Mouse (Mus musculus) forebrain, postnatal 0 days (tissue): Measurements from ENCODE around the gene Wdr27. TPM values are rescaled to one million over a fixed set of nuclear protein-coding genes. Genes with fewer than 3 reads are reported as not detected.

Experiments used
- ATAC-seq: fragments of 200-750 bp; cut with Nextera tagmentation; 2 replicates; pipeline ENCODE4 v1.8.0; 2017; ENCODE audit warnings: mild to moderate bottlenecking, moderate library complexity
- DNase-seq: peaks from one replicate; pipeline ENCODE4 v3.0.0-alpha.2; 2015
- H3K27ac ChIP-seq: fragments of 300-500 bp; sonication (generic); 2 replicates; pipeline ENCODE4 v1.5.1; 2014; ENCODE audit warnings: low read depth, mild to moderate bottlenecking, antibody characterized with exemption, low read length, moderate library complexity, mixed read lengths
- H3K27me3 ChIP-seq: fragments of 300-500 bp; sonication (generic); 2 replicates; pipeline ENCODE4 v1.6.1; 2014; ENCODE audit warnings: mild to moderate bottlenecking, low read length, mixed read lengths; ENCODE audit not compliant: insufficient read depth
- H3K36me3 ChIP-seq: fragments of 300-500 bp; sonication (generic); 2 replicates; pipeline ENCODE4 v1.6.1; 2014; ENCODE audit warnings: mild to moderate bottlenecking, moderate library complexity; ENCODE audit not compliant: insufficient read depth
- H3K4me1 ChIP-seq: fragments of 300-500 bp; sonication (generic); 2 replicates; pipeline ENCODE4 v1.6.1; 2014; ENCODE audit warnings: antibody characterized with exemption; ENCODE audit not compliant: insufficient read depth
- H3K4me2 ChIP-seq: fragments of 300-500 bp; sonication (generic); 2 replicates; pipeline ENCODE4 v1.6.1; 2014; ENCODE audit warnings: low read depth, mild to moderate bottlenecking, moderate library complexity
- H3K4me3 ChIP-seq: fragments of 300-500 bp; sonication (generic); 2 replicates; pipeline ENCODE4 v1.5.1; 2014; ENCODE audit warnings: low read depth, low read length, mixed read lengths
- H3K9ac ChIP-seq: fragments of 300-500 bp; sonication (generic); 2 replicates; pipeline ENCODE4 v1.6.1; 2014; ENCODE audit warnings: mild to moderate bottlenecking
- H3K9me3 ChIP-seq: fragments of 300-500 bp; sonication (generic); 2 replicates; pipeline ENCODE4 v1.6.1; 2016; ENCODE audit warnings: low read length
- CTCF ChIP-seq: sonication (generic); IDR thresholded peaks from 2 replicates; pipeline ENCODE4 v1.5.1; 2016; ENCODE audit warnings: antibody characterized with exemption, control low read depth, low read depth
- WGBS: fragments of 180-500 bp; shearing (Covaris S2); extraction: QIAGEN DNeasy Blood & Tissue Kit; methylation state at CpG from one replicate; pipeline ENCODE4 v1.1.7; 2014; 5-methylcytosine and 5-hydroxymethylcytosine counted together
- polyA plus RNA-seq: library from polyadenylated mRNA; unstranded; fragments of >200 nt; fragmentation: Nextera tagmentation; extraction: Ambion mirVana; gene quantifications from 2 replicates; pipeline ENCODE4 v1.2.1, GENCODE M21; 2015
- total RNA-seq: library from RNA; depleted of rRNA; stranded (reverse); fragments of >200 nt; gene quantifications from 2 replicates; pipeline ENCODE4 v1.2.3, GENCODE M21; 2014

The Wdr27 gene
- total and polyA plus RNA-seq, 2 experiments from 2014 or later, result 1.6 to 9.5 TPM

DNA sequence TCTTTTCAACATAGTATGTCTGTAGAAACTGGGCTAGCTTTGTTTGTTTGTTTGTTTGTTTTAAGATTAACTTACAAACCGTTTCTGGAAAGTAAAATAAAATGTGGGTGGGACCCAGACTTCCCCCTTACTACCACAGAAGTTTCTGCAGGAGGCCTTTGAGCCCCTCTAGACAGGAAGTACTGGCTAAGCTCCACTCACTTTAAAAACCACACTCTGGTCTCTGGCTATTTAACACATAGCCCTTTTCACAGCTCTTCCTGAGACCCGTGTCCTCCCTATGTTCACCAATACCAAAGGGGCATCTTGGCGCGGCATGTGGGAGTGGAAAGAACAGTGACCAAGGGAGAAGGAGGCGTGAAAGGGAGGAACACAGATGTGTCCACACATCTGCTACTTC lies 127.7 kb downstream of the Wdr27 start:
- DNase-seq, result no peak
- 79% methylated on average over 5 of the region's 5 CpGs for WGBS
- ATAC-seq, result no peak

DNA sequence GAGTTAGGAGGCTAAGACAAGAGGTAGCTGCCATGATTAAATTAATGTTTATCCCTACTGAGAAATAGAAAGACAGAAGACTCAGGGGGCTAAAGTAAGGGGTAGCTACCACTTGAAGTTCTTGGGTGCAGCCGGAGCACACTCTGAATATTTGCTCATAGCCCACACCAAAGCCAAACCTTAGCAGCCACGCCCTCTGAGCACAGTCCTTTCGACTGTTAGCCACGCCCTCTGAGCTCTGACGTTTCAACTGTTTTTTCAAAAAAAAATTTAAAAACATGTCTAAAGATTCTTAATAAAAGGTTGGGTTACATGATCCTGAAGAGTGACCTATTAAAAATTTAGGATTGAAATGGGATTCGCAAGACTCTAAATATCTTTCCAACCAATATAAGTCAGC lies 130.3 kb downstream of the Wdr27 start:
- ATAC-seq, result no peak
- no peaks in the 10 kb centered on the region for H3K27me3 ChIP-seq
- H3K4me1 ChIP-seq, result no peaks in the 10 kb centered on the region
- H3K36me3 ChIP-seq, result no peaks in the 10 kb centered on the region
- TF ChIP-seq CTCF, result no peak
- H3K4me2 ChIP-seq, result no peak overlapping the region
- no peaks in the 10 kb centered on the region for H3K9me3 ChIP-seq
- no peak overlapping the region for H3K9ac ChIP-seq
- H3K27ac ChIP-seq, result no peak overlapping the region
- H3K4me3 ChIP-seq, result no peak overlapping the region
- no peak for DNase-seq
- WGBS, result 88% methylated on average over 6 of the region's 6 CpGs

More for the DNA sequence above, 127.7 kb downstream of the Wdr27 start:
- Histone ChIP-seq H3K36me3 (no peaks in the 10 kb centered on the region), H3K9ac (no peak overlapping the region), H3K4me2 (no peak overlapping the region), H3K9me3 (no peaks in the 10 kb centered on the region), H3K27me3 (no peaks in the 10 kb centered on the region), H3K27ac (no peak overlapping the region), H3K4me3 (no peak overlapping the region), H3K4me1 (no peaks in the 10 kb centered on the region)
- TF ChIP-seq CTCF, result no peak

DNA sequence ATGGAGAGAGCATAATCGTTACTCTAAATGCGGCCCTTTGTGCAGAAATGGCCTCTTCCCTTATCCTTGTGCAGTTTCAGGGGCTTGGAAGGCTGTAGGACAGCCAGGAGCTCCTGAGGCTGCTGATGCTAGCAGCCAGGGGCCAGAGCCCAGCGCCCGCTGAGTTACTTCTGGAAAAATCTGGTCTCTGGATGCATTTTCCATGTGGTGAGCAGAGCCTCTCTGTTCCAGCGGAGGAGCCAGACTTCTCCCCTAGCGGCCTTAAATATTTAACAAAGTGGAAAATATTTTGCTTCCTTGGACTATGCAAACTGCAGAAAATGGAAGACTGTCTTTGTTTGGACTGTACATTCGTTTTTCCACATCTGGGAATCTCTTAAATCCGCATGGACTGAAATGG lies 130.9 kb downstream of the Wdr27 start:
- H3K9me3 ChIP-seq, result no peaks in the 10 kb centered on the region
- no peaks in the 10 kb centered on the region for H3K36me3 ChIP-seq
- H3K9ac ChIP-seq, result no peak overlapping the region
- H3K4me3 ChIP-seq, result no peak overlapping the region
- ATAC-seq, result no peak
- no peak for DNase-seq
- no peak for TF ChIP-seq CTCF
- no peaks in the 10 kb centered on the region for H3K27me3 ChIP-seq
- no peak overlapping the region for H3K4me2 ChIP-seq
- 79% methylated on average over 8 of the region's 8 CpGs for WGBS
- H3K4me1 ChIP-seq, result no peaks in the 10 kb centered on the region
- H3K27ac ChIP-seq, result no peak overlapping the region

DNA sequence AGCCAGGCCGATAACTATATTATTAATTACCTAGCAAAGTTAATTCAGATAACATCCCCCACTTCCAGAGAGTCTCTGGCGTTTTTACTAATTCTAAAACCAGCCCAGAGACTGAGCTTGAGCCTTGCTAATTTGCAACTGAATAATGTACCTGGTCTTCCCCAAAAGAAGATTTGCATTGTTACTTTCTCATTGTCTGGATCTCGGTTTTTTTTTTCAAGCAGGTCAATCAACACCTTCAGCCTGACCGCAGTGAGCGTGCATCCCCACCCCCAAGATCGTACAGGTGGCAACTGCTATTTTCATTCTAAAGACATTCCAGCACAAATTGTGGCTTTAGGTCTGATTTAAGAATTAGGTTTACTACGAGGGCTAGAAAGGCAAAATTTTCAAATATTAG lies 136.2 kb downstream of the Wdr27 start:
- 89% methylated on average over 7 of the region's 7 CpGs for WGBS
- H3K27me3 ChIP-seq, result no peaks in the 10 kb centered on the region
- H3K4me3 ChIP-seq, result no peak overlapping the region
- H3K4me2 ChIP-seq, result no peak overlapping the region
- ATAC-seq (no peak), DNase-seq (no peak)
- H3K9me3 ChIP-seq, result no peaks in the 10 kb centered on the region
- no peak overlapping the region for H3K9ac ChIP-seq
- no peaks in the 10 kb centered on the region for H3K36me3 ChIP-seq
- H3K4me1 ChIP-seq, result no peaks in the 10 kb centered on the region
- H3K27ac ChIP-seq, result no peak overlapping the region
- no peak for TF ChIP-seq CTCF

DNA sequence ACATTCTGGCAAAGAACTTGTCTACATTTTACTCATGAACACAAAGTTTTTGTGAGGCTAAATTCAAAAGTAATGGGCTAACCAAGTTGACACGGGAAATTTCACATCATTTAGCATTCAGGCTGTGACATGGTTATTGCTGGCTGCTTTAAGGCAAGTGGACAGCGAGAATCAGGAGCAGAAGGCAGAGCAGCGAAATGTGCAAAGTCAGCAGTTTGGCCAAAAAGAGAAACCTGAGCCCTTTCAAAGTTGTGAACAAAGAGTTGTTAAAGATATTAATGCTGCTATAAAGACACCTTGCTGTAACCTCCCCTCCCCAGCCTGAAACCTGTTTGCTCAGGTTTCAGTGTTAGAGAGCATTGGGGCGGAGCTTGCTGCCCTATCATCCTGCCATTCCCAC lies 143.7 kb downstream of the Wdr27 start:
- no peak for TF ChIP-seq CTCF
- H3K4me1 ChIP-seq, result no peaks in the 10 kb centered on the region
- ATAC-seq (no peak), DNase-seq (no peak)
- no peak overlapping the region for H3K9ac ChIP-seq
- WGBS, result 93% methylated on average over 4 of the region's 4 CpGs
- no peaks in the 10 kb centered on the region for H3K27me3 ChIP-seq
- H3K4me2 ChIP-seq, result no peak overlapping the region
- H3K36me3 ChIP-seq, result no peaks in the 10 kb centered on the region
- no peak overlapping the region for H3K27ac ChIP-seq
- H3K9me3 ChIP-seq, result no peaks in the 10 kb centered on the region
- H3K4me3 ChIP-seq, result no peak overlapping the region

DNA sequence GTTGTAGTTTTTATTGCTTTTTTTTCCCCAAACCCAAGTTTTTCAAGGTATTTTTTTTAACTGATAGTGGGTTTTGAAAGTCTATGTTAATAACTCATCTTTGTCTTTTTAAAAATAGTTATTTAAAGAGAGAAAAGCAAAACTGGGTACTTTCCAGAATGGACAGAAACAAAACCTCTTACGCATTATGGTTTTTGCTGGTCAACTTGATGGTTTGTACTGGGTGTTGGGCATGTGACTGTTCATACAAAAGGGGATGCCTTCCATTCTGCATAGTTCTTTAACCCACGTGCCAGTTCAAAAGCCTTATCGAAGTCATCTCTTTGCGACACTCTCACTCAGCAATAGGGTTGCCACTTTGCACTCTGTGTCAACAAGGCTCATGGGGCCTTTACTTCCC lies 147.9 kb downstream of the Wdr27 start:
- ATAC-seq (no peak), DNase-seq (no peak)
- Histone ChIP-seq H3K36me3 (no peaks in the 10 kb centered on the region), H3K9me3 (peaks cover 10% of the 10 kb centered on the region), H3K4me3 (no peak overlapping the region), H3K9ac (no peak overlapping the region), H3K4me1 (no peaks in the 10 kb centered on the region), H3K27me3 (no peaks in the 10 kb centered on the region), H3K4me2 (no peak overlapping the region), H3K27ac (no peak overlapping the region)
- 95% methylated on average over 4 of the region's 4 CpGs for WGBS
- no peak for TF ChIP-seq CTCF

DNA sequence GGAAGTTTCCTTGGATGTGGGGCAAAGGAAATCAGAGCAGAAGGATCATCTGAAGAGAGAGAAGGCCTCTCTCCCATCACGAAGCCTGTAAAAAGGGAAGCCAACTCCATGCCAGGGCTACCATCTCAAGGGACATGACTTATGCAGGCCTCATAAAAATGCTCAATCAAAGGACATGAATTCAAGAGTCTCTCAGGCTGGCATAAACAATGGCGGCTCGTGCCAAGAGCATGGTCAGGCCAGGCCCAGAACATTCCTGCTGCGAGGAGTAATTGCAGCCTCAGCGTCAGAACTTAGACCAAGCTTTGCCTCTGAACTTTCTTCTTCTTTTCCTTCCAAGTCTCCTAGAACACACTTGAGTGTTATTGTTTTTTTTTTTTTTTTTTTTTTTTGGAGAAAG lies 163.6 kb downstream of the Wdr27 start:
- Histone ChIP-seq H3K4me1 (no peaks in the 10 kb centered on the region), H3K4me3 (no peak overlapping the region), H3K9ac (no peak overlapping the region), H3K9me3 (no peaks in the 10 kb centered on the region), H3K4me2 (no peak overlapping the region), H3K36me3 (no peaks in the 10 kb centered on the region), H3K27ac (no peak overlapping the region), H3K27me3 (no peaks in the 10 kb centered on the region)
- TF ChIP-seq CTCF, result no peak
- ATAC-seq (no peak), DNase-seq (no peak)
- 88% methylated on average over 5 of the region's 5 CpGs for WGBS

DNA sequence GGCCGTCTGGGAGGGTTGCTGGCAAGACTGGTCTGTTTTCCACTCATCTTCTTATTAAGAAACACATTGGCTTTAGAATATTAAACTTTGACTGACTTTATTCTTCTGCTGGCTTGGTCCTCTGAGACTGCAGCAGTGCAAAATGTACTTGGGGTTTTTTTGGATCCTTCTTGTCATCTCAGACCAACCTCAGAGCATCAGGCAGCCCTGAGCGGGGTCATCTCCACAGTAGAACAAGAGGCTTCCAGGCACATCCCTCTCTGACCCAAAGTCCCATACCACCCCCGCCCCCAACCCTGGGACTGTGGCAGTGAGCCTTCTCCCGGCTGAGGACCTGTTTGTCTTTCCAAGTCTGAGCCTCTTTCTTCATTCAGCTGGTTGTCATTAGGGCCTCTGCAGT lies 171.6 kb downstream of the Wdr27 start:
- DNase-seq (no peak), ATAC-seq (no peak)
- no peak for TF ChIP-seq CTCF
- Histone ChIP-seq H3K4me1 (no peaks in the 10 kb centered on the region), H3K4me3 (no peak overlapping the region), H3K4me2 (no peak overlapping the region), H3K9ac (no peak overlapping the region), H3K27ac (no peak overlapping the region), H3K27me3 (no peaks in the 10 kb centered on the region), H3K36me3 (no peaks in the 10 kb centered on the region), H3K9me3 (no peaks in the 10 kb centered on the region)
- WGBS, result 81% methylated on average over 4 of the region's 4 CpGs
